Mouse (Mus musculus) bone marrow, adult 2 months (tissue): ENCODE measurements around the gene Fbxw11. TPM values are rescaled to one million over a fixed set of nuclear protein-coding genes. Genes with fewer than 3 reads are reported as not detected.

Experiments used
- H3K27ac ChIP-seq: fragments of 200-500 bp; 2 replicates; pipeline ENCODE4 v1.5.1; 2012; ENCODE audit warnings: low read depth, mild to moderate bottlenecking, control low read depth, inconsistent platforms, low read length; ENCODE audit not compliant: control insufficient read depth, poor library complexity, insufficient read depth
- H3K4me1 ChIP-seq: fragments of 200-500 bp; 2 replicates; pipeline ENCODE4 v1.6.1; 2011; ENCODE audit warnings: low read length; ENCODE audit not compliant: control insufficient read depth, insufficient read depth
- H3K4me3 ChIP-seq: fragments of 200-500 bp; replicated peaks from 2 replicates; pipeline ENCODE3; 2011; ENCODE audit warnings: mild to moderate bottlenecking, low read depth, low read length, control low read depth; ENCODE audit not compliant: control insufficient read depth
- CTCF ChIP-seq: fragments of 200-500 bp; IDR thresholded peaks from 2 replicates; pipeline ENCODE4 v1.5.1; 2011; ENCODE audit warnings: low read length, control low read depth; ENCODE audit not compliant: control insufficient read depth, insufficient read depth
- POLR2A ChIP-seq: fragments of 200-500 bp; IDR thresholded peaks from 2 replicates; pipeline ENCODE4 v1.6.1; 2011; ENCODE audit warnings: low read depth, mild to moderate bottlenecking, control low read depth, low read length, borderline replicate concordance; ENCODE audit not compliant: control insufficient read depth
- WGBS: fragments of 180-500 bp; shearing (Covaris S2); methylation state at CpG from one replicate; pipeline ENCODE4 v1.1.7; 2018; 5-methylcytosine and 5-hydroxymethylcytosine counted together
- polyA plus RNA-seq: library from polyadenylated mRNA; stranded (reverse); fragments of >200 nt; gene quantifications from 2 replicates; pipeline ENCODE4 v1.2.4, GENCODE M21; 2011; ENCODE audit warnings: low replicate concordance; ENCODE audit not compliant: missing spikeins, insufficient read depth, insufficient read length

The Fbxw11 gene
- polyA plus RNA-seq, 1 experiment: 12.8 TPM

- 73% methylated on average over 7 of the region's 7 CpGs for whole genome bisulfite sequencing
- Histone ChIP-seq H3K27ac (no peak overlapping the region), H3K4me3 (no peak overlapping the region), H3K4me1 (no peaks in the 10 kb centered on the region)
- TF ChIP-seq CTCF (no peak), POLR2A (no peak)
Measured at GRCm38 (mm10) chr11:32751863-32752594, 109.5 kb downstream of the Fbxw11 start.

DNA sequence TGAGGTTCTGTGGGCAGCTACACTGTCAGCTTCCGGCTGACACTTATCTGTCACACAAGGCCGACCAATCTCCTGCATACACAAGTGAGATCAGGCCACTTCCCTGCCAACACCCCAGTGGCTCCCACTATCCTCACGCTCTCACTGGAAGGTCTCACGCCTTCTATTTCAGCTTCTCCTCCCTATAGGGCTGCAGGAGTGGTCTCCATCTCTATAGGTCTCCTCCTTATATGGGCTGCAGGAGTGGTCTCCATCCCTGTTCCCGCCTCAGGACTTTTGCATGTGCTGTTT is 110.0 kb downstream of the Fbxw11 start:
- no peak overlapping the region for H3K27ac ChIP-seq
- TF ChIP-seq CTCF (no peak), POLR2A (no peak)
- no peaks in the 10 kb centered on the region for H3K4me1 ChIP-seq
- no peak overlapping the region for H3K4me3 ChIP-seq
- 64% methylated on average over 5 of the region's 5 CpGs for WGBS

DNA sequence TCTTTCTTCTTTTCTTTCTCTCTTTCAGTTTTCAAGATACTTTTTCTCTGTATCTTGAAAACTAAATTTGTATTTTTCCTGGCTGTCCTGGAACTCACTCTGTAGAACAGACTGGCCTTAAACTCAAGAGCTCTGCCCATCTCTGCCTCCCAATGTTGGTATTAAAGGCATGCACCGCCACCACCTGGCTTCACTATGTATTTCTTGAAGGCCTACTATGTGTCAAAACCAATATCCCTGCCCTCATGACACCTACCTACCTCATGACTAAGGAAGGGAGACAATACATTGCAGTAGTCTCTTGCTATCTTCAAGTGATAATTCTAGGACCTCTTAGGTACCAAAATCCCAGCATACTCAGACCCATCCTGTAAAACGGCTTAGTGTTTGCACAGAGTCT is 110.8 kb downstream of the Fbxw11 start:
- Histone ChIP-seq H3K27ac (no peak overlapping the region), H3K4me1 (no peaks in the 10 kb centered on the region), H3K4me3 (no peak overlapping the region)
- WGBS: 82% methylated on average over 2 of the region's 2 CpGs
- no peak for TF ChIP-seq CTCF

DNA sequence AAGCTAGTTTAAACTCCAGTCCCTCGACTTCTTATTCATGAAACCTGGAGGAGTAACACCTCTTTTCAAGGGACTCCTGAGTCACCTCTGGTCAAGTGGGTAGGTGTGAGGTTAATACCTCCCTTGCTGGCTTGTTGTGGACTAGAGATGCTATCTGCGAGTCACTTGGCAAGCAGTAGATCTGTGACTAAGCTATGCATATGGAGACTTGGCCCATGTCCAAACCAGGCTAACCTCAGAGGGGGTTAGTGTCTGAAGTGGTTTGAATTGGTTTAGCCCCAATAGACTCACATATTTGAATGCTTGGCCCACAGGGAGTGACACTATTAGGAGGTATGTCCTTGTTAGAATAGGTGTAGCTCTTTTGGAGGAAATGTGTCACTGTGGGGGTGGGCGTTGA is 120.2 kb downstream of the Fbxw11 start:
- Histone ChIP-seq H3K4me3 (no peak overlapping the region), H3K27ac (no peak overlapping the region), H3K4me1 (no peaks in the 10 kb centered on the region)
- 43% methylated on average over 3 of the region's 3 CpGs for WGBS
- TF ChIP-seq POLR2A (no peak), CTCF (no peak)

GRCm38 (mm10) chr11:32767496-32768230 is 125.1 kb downstream of the Fbxw11 start:
- Histone ChIP-seq H3K27ac (no peak overlapping the region), H3K4me3 (no peak overlapping the region), H3K4me1 (no peaks in the 10 kb centered on the region)
- 62% methylated on average over 18 of the region's 18 CpGs for WGBS
- TF ChIP-seq CTCF: no peak
- no peak for TF ChIP-seq POLR2A

DNA sequence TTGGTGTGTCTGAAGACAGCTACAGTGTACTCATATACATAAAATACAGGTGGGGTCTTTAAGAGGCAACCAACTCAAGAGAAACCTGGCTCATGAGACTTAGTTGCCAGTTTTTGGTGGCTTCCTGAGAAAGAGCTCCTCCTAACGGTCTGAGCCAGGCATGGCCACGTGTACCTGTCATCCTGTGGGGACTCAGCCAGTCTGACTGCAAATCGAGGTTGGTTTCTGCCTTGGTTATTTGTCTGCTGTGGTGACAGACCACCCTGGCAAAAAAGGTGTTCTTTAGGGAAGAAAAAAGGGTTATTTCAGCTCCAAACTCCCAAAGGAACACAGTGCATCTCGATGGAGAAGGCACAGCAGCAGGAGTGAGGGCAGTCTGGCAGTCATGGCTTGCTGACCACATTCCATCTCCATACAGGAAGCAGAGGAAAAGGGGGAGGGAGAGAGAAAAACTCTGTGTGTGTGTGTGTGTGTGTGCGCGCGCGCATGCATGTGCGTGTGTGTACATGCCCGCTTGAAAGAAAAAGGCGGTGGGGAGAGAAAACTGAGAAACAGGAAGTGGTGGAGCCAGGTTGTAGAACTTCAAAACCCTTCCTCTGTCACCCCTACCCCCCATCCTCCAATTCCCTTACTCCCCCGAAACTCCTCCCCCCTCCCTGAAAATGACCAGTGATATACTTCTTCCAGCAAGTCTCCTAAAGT is 126.3 kb downstream of the Fbxw11 start:
- no peaks in the 10 kb centered on the region for H3K4me1 ChIP-seq
- H3K4me3 ChIP-seq: no peak overlapping the region
- no peak for TF ChIP-seq POLR2A
- TF ChIP-seq CTCF: peak; percentile 12; the same call in 1 of the 2 replicates
- 58% methylated on average over 12 of the region's 12 CpGs for WGBS
- H3K27ac ChIP-seq: no peak overlapping the region

- Histone ChIP-seq H3K4me3 (no peak overlapping the region), H3K27ac (no peak overlapping the region), H3K4me1 (no peaks in the 10 kb centered on the region)
- TF ChIP-seq POLR2A (no peak), CTCF (no peak)
- WGBS: 62% methylated on average over 11 of the region's 11 CpGs
Measured at GRCm38 (mm10) chr11:32780747-32781536, 138.4 kb downstream of the Fbxw11 start.
